Mouse (Mus musculus) heart, postnatal 0 days (tissue): ENCODE measurements at regions not wholly inside any gene's neighbourhood (a gene's known extent, or its start where the extent isn't known, plus 50 kb on each side); places are given as distances from the start of the nearest gene placed in this dataset.

ENCODE experiments used
- CTCF ChIP-seq: IDR thresholded peaks from 2 replicates; pipeline ENCODE4 v1.5.1; 2016; ENCODE audit warnings: antibody characterized with exemption, control low read depth, low read depth
- EP300 ChIP-seq: IDR thresholded peaks from 2 replicates; pipeline ENCODE4 v1.6.1; 2016; ENCODE audit warnings: antibody characterized with exemption, low read depth

GRCm38 (mm10) chr11:114178746-114179472, 112.1 kb upstream of the Sdk2 start:
- TF ChIP-seq CTCF (no peak), EP300 (no peak)
